Mouse (Mus musculus): ENCODE results near the gene Plpp1.

The Plpp1 gene

GRCm38 (mm10) chr13:112811708-112812403 is 11.3 kb downstream of the Plpp1 start:
- DNase-seq (ENCODE audit: low read depth, low spot score) = no peak

GRCm38 (mm10) chr13:112815996-112816395 is 15.4 kb downstream of the Plpp1 start:
- DNase-seq (ENCODE audit: low read depth, low spot score) = no peak

GRCm38 (mm10) chr13:112818125-112818524 is 17.5 kb downstream of the Plpp1 start:
- DNase-seq (ENCODE audit: low read depth, low spot score) = no peak

GRCm38 (mm10) chr13:112822413-112822812 is 21.8 kb downstream of the Plpp1 start:
- DNase-seq (ENCODE audit: low read depth, low spot score) = no peak

GRCm38 (mm10) chr13:112823236-112823910 is 22.8 kb downstream of the Plpp1 start:
- DNase-seq (ENCODE audit: low read depth, low spot score) = no peak

- no peak for DNase-seq (ENCODE audit: low read depth, low spot score)
Measured at GRCm38 (mm10) chr13:112823911-112824648, 23.5 kb downstream of the Plpp1 start.

- DNase-seq (ENCODE audit: low read depth, low spot score) = no peak
Measured at GRCm38 (mm10) chr13:112825479-112825878, 24.9 kb downstream of the Plpp1 start.

- no peak for DNase-seq (ENCODE audit: low read depth, low spot score)
Measured at GRCm38 (mm10) chr13:112829619-112830018, 29.0 kb downstream of the Plpp1 start.

- no peak for DNase-seq (ENCODE audit: low read depth, low spot score)
Measured at GRCm38 (mm10) chr13:112832589-112832988, 32.0 kb downstream of the Plpp1 start.

- DNase-seq (ENCODE audit: low read depth, low spot score) = no peak
Measured at GRCm38 (mm10) chr13:112833253-112833894, 32.8 kb downstream of the Plpp1 start.

- DNase-seq (ENCODE audit: low read depth, low spot score) = no peak
Measured at GRCm38 (mm10) chr13:112833895-112834263, 33.3 kb downstream of the Plpp1 start.

GRCm38 (mm10) chr13:112835113-112835512 is 34.5 kb downstream of the Plpp1 start:
- DNase-seq (ENCODE audit: low read depth, low spot score) = no peak

GRCm38 (mm10) chr13:112836951-112837350 is 36.4 kb downstream of the Plpp1 start:
- DNase-seq (ENCODE audit: low read depth, low spot score) = no peak

- no peak for DNase-seq (ENCODE audit: low read depth, low spot score)
Measured at GRCm38 (mm10) chr13:112837621-112838155, 37.1 kb downstream of the Plpp1 start.

- DNase-seq (ENCODE audit: low read depth, low spot score) = no peak
Measured at GRCm38 (mm10) chr13:112838562-112839232, 38.1 kb downstream of the Plpp1 start.

GRCm38 (mm10) chr13:112840241-112841087 is 39.9 kb downstream of the Plpp1 start:
- DNase-seq (ENCODE audit: low read depth, low spot score) = no peak

- no peak for DNase-seq (ENCODE audit: low read depth, low spot score)
Measured at GRCm38 (mm10) chr13:112845931-112846330, 45.3 kb downstream of the Plpp1 start.

- DNase-seq (ENCODE audit: low read depth, low spot score) = no peak
Measured at GRCm38 (mm10) chr13:112853710-112854316, 53.2 kb downstream of the Plpp1 start.

GRCm38 (mm10) chr13:112854402-112854801 is 53.8 kb downstream of the Plpp1 start:
- no peak for DNase-seq (ENCODE audit: low read depth, low spot score)

GRCm38 (mm10) chr13:112857921-112858320 is 57.3 kb downstream of the Plpp1 start:
- DNase-seq (ENCODE audit: low read depth, low spot score) = no peak
